Mouse (Mus musculus): ENCODE measurements around the gene Tbc1d10c. TPM values are rescaled to one million over a fixed set of nuclear protein-coding genes. Genes with fewer than 3 reads are reported as not detected.

Gene Tbc1d10c
- polyA plus RNA-seq, 1 experiment from 2014 or later = 1.9 TPM

DNA sequence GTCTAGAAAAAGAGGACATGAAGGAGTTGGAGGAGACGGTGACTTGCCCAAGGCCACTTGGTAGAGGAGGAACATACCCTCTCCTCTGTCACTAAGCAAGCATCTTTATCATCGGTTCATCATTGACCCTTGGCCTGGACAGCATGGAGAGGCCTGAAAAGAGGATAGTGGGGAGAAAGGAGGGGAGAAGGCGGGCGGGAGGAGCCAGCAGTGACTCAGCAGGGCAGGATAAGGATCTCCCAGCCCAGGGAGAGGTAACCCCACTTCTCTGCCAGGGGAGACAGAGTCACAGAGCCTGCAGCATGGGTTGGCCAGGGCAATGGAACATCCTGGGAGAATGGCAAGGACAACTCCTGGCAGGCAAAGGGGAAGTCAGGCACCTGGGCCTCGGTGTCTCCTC, 17.5 kb upstream of the Tbc1d10c start:
- ATAC-seq = no peak
- no peak for TF ChIP-seq CTCF (IDR thresholded peaks at IDR 0.05)
- DNase-seq (ENCODE audit: low read depth, low spot score) = no peak
- ChIA-PET CTCF (interaction anchor here (1.3 to 17.4 kb wide), 5 partner anchors 12 to 172 kb away, joined by 3 to 396 read pairs (median 12); partner anchors contain the start of gene Pold4), POLR2A (interaction anchor here (0.8 to 16.4 kb wide), 4 partner anchors 9 to 22 kb away, joined by 4 to 199 read pairs (median 6); partner anchors contain the start of gene Pold4)
- no peaks in the 10 kb centered on the region for H3K27me3 ChIP-seq
- in situ Hi-C loops (cut with MboI; ENCODE audit: low pct_unique_long_range_greater_than_20kb) = loop anchor here (5.0 kb wide), 1 partner anchor 104 kb away; no protein-coding TSS in a partner anchor

DNA sequence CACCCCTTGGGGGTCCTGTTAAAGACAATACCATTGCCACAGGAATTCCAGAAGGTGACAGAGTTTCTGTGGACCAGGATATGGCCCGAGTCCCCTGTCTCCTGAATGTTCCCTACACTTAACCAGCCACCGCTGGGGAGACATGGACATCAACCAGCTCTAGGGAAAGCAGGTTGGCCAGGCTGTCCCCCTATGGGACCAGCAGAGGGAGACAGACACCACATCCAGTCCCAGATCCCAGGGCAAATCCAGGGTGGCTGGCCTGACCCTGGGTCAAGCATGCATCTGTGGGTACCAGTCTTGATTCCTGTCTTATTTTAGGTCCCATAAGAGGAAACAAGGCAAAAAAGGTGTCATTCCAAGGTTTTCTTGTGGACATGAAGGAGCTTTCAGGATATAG, 15.9 kb upstream of the Tbc1d10c start:
- in situ Hi-C loops (cut with MboI; ENCODE audit: low pct_unique_long_range_greater_than_20kb) = loop anchor here (5.0 kb wide), 1 partner anchor 105 kb away; no protein-coding TSS in a partner anchor
- POLR2A ChIA-PET = interaction anchor here (0.8 to 16.4 kb wide), 7 partner anchors 10 to 93 kb away, joined by 3 to 199 read pairs (median 6); partner anchors contain the start of gene Pold4
- H3K27me3 ChIP-seq = no peaks in the 10 kb centered on the region
- DNase-seq (ENCODE audit: low read depth, low spot score) = no peak
- ATAC-seq = peak; percentile 24
- CTCF ChIA-PET = interaction anchor here (0.7 to 17.4 kb wide), 21 partner anchors 8 to 122 kb away, joined by 3 to 396 read pairs (median 3); partner anchors contain the start of genes Pold4, Ppp1ca and Ssh3
- TF ChIP-seq CTCF (IDR thresholded peaks at IDR 0.05) = no peak

GRCm38 (mm10) chr19:4204889-4205288, 13.8 kb upstream of the Tbc1d10c start:
- H3K27me3 ChIP-seq = no peaks in the 10 kb centered on the region
- no peak for TF ChIP-seq CTCF (IDR thresholded peaks at IDR 0.05)
- no peak for DNase-seq (ENCODE audit: low read depth, low spot score)
- ATAC-seq = no peak
- ChIA-PET POLR2A (interaction anchor here (1.5 to 16.4 kb wide), 2 partner anchors 9 to 25 kb away, joined by 6 to 199 read pairs; partner anchors contain the start of genes AC109138.7, Clcf1 and Pold4), CTCF (interaction anchor here (1.0 to 17.4 kb wide), 4 partner anchors 21 to 80 kb away, joined by 3 to 396 read pairs (median 4); partner anchors contain the start of gene Pold4)
- in situ Hi-C loops (cut with MboI; ENCODE audit: low pct_unique_long_range_greater_than_20kb) = loop anchor here (5.0 kb wide), 3 partner anchors 42 to 107 kb away; no protein-coding TSS in a partner anchor

GRCm38 (mm10) chr19:4203604-4204326, 12.7 kb upstream of the Tbc1d10c start:
- in situ Hi-C loops (cut with MboI; ENCODE audit: low pct_unique_long_range_greater_than_20kb) = loop anchor here (5.0 kb wide), 2 partner anchors 44 to 81 kb away; no protein-coding TSS in a partner anchor
- no peaks in the 10 kb centered on the region for H3K27me3 ChIP-seq
- no peak for TF ChIP-seq CTCF (IDR thresholded peaks at IDR 0.05)
- ATAC-seq = no peak
- ChIA-PET POLR2A (no interaction called here), CTCF (interaction anchor here (1.0 to 17.4 kb wide), 3 partner anchors 22 to 79 kb away, joined by 3 to 396 read pairs (median 6); partner anchors contain the start of gene Pold4)
- no peak for DNase-seq (ENCODE audit: low read depth, low spot score)

DNA sequence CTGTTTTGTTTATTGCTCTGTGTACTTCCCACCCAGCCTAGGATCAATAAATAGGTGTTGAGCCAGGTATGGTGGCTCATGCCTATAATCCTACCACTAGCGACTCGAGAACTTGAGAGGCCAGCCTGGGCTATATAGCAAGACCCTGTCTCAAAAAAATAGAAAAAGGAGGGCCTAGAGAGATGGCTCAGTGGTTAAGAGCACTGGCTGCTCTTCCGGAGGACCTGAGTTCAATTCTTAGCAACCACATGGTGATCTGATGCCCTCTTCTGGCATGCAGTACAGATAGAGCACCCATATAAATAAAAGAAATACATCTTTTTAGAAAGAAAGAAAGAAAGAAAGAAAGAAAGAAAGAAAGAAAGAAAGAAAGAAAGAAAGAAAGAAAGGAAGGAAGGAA, 12.1 kb upstream of the Tbc1d10c start:
- no peak for TF ChIP-seq CTCF (IDR thresholded peaks at IDR 0.05)
- no peak for ATAC-seq
- no peaks in the 10 kb centered on the region for H3K27me3 ChIP-seq
- ChIA-PET POLR2A (no interaction called here), CTCF (no interaction called here)
- in situ Hi-C loops (cut with MboI; ENCODE audit: low pct_unique_long_range_greater_than_20kb) = loop anchor here (5.0 kb wide), 2 partner anchors 44 to 81 kb away; no protein-coding TSS in a partner anchor
- DNase-seq (ENCODE audit: low read depth, low spot score) = no peak

DNA sequence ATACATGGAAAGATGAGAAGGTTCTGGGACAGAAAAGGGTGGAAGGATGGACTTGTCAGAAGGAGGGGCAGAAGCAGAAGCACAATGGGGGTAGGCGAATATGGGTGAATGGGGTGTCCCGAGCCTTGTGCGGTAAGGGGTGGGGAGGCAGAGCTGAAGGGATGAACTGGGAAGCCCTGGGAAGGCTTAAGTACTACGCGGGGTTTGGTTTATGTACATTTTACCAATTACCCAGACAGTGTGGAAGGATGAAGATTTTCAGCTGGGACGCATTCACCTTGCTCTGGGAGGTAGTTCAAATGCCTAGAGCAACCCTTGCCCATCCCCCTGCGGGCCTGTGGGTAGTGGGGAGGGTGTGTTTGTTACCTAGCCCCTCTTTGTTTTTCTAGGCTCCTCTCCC, 11.1 kb upstream of the Tbc1d10c start:
- TF ChIP-seq CTCF (IDR thresholded peaks at IDR 0.05) = no peak
- in situ Hi-C loops (cut with MboI; ENCODE audit: low pct_unique_long_range_greater_than_20kb) = loop anchor here (5.0 kb wide), 2 partner anchors 45 to 80 kb away; no protein-coding TSS in a partner anchor
- ChIA-PET CTCF (interaction anchor here (0.9 to 2.2 kb wide), 7 partner anchors 15 to 103 kb away, joined by 3 to 9 read pairs (median 4); partner anchors contain the start of gene Aip), POLR2A (interaction anchor here (0.9 to 2.9 kb wide), 10 partner anchors 9 to 133 kb away, joined by 3 to 16 read pairs (median 4); partner anchors contain the start of gene Ppp1ca)
- H3K27me3 ChIP-seq = no peaks in the 10 kb centered on the region
- DNase-seq (ENCODE audit: low read depth, low spot score) (no peak), ATAC-seq (no peak)

DNA sequence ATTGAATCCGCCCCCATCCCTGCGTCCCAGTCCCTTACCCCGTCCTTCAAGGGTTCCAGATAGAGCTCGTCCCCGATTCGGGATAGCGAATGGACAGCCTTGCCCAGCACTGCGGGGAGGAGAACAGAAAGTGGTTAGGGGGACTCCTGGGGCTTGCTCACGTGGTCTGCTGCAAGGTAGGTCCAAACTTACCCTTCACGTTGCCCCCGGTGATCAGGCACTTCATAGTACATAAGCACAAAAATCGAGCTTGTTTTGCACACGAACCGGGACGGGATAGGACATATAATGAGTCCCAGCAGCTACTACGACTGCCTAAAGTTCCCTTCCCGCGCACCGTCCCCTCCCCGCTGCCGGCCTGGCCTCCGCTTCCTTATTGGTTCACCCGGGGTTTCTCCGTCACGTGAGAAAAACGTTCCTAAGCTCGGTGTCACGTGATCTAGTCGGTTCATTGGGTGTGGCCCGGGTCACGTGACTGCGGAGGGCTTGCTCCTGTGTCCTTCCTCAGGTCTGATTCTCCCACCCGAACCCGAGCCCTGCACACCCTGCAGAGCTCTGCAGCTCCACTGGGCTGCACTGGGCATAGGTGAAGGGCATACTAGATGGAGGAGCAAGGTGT, 10.3 kb upstream of the Tbc1d10c start, which contains the start of gene Rad9a:
Gene Rad9a, minus strand, starts transcription at position 372 of the 619 bp plus-strand sequence.
- no peaks in the 10 kb centered on the region for H3K27me3 ChIP-seq
- CTCF ChIA-PET = interaction anchor here (0.9 to 2.2 kb wide), 11 partner anchors 9 to 102 kb away, joined by 3 to 9 read pairs (median 4); partner anchors contain the start of gene Aip
- DNase-seq (ENCODE audit: low read depth, low spot score) = peak; percentile 68
- peak; percentile 40 for ATAC-seq
- POLR2A ChIA-PET = interaction anchor here (0.7 to 2.9 kb wide), 14 partner anchors 9 to 132 kb away, joined by 3 to 16 read pairs (median 4); partner anchors contain the start of gene Ppp1ca
- in situ Hi-C loops (cut with MboI; ENCODE audit: low pct_unique_long_range_greater_than_20kb) = loop anchor here (5.0 kb wide), 2 partner anchors 46 to 79 kb away; no protein-coding TSS in a partner anchor
- TF ChIP-seq CTCF (IDR thresholded peaks at IDR 0.05) = no peak

- in situ Hi-C loops (cut with MboI; ENCODE audit: low pct_unique_long_range_greater_than_20kb) = no loop called here
- no peak for TF ChIP-seq CTCF (IDR thresholded peaks at IDR 0.05)
- no peak for ATAC-seq
Observed at GRCm38 (mm10) chr19:4197180-4197579, 6.1 kb upstream of the Tbc1d10c start.

DNA sequence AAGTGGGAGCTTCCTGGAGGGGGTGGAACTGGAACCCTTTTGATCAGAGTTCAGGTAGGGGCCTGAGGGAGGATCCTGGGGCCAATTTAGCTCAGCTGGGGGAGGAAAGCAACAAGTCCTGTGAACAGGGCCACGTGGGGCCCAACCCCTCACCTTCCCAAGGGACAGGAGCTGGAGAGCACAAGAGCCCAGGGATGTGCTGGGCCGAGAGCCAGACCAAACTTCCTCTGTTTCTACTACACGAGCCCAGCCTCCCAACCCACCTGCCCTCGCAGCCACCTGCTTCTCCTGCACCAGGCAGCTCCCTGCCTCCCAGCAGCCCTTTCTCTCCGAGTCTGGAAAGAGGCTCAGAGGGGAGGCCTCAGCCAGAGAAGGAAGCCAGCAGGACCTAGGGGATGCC, 5.5 kb upstream of the Tbc1d10c start:
- no peak for DNase-seq (ENCODE audit: low read depth, low spot score)
- ATAC-seq = no peak
- TF ChIP-seq CTCF (IDR thresholded peaks at IDR 0.05) = no peak
- ChIA-PET CTCF (interaction anchor here (1.1 to 2.1 kb wide), 5 partner anchors 11 to 74 kb away, joined by 3 to 11 read pairs (median 4); no protein-coding TSS in a partner anchor), POLR2A (interaction anchor here (0.9 to 3.6 kb wide), 8 partner anchors 11 to 71 kb away, joined by 3 to 22 read pairs (median 4); partner anchors contain the start of gene Aip)
- H3K27me3 ChIP-seq = no peaks in the 10 kb centered on the region
- in situ Hi-C loops (cut with MboI; ENCODE audit: low pct_unique_long_range_greater_than_20kb) = no loop called here

More at GRCm38 (mm10) chr19:4197180-4197579, 6.1 kb upstream of the Tbc1d10c start:
- DNase-seq (ENCODE audit: low read depth, low spot score) = no peak
- ChIA-PET POLR2A (interaction anchor here (0.9 to 3.6 kb wide), 6 partner anchors 10 to 71 kb away, joined by 3 to 22 read pairs (median 4); partner anchors contain the start of gene Aip), CTCF (interaction anchor here (1.1 to 2.1 kb wide), 5 partner anchors 10 to 97 kb away, joined by 3 to 11 read pairs (median 3); partner anchors contain the start of gene Pitpnm1)
- no peaks in the 10 kb centered on the region for H3K27me3 ChIP-seq
